Mouse (Mus musculus) forebrain, postnatal 0 days (tissue): ENCODE data around the gene F830045P16Rik. TPM values are rescaled to one million over a fixed set of nuclear protein-coding genes. Genes with fewer than 3 reads are reported as not detected.
A peak's percentile ranks its signal among the peaks of the same experiment; 100 is the strongest.

Experiments
- ATAC-seq: fragments of 200-750 bp; cut with Nextera tagmentation; 2 replicates; pipeline ENCODE4 v1.8.0; 2017; ENCODE audit warnings: mild to moderate bottlenecking, moderate library complexity
- DNase-seq: peaks from one replicate; pipeline ENCODE4 v3.0.0-alpha.2; 2015
- H3K27ac ChIP-seq: fragments of 300-500 bp; sonication (generic); 2 replicates; pipeline ENCODE4 v1.5.1; 2014; ENCODE audit warnings: low read depth, mild to moderate bottlenecking, antibody characterized with exemption, low read length, moderate library complexity, mixed read lengths
- H3K27me3 ChIP-seq: fragments of 300-500 bp; sonication (generic); 2 replicates; pipeline ENCODE4 v1.6.1; 2014; ENCODE audit warnings: mild to moderate bottlenecking, low read length, mixed read lengths; ENCODE audit not compliant: insufficient read depth
- H3K36me3 ChIP-seq: fragments of 300-500 bp; sonication (generic); 2 replicates; pipeline ENCODE4 v1.6.1; 2014; ENCODE audit warnings: mild to moderate bottlenecking, moderate library complexity; ENCODE audit not compliant: insufficient read depth
- H3K4me1 ChIP-seq: fragments of 300-500 bp; sonication (generic); 2 replicates; pipeline ENCODE4 v1.6.1; 2014; ENCODE audit warnings: antibody characterized with exemption; ENCODE audit not compliant: insufficient read depth
- H3K4me2 ChIP-seq: fragments of 300-500 bp; sonication (generic); 2 replicates; pipeline ENCODE4 v1.6.1; 2014; ENCODE audit warnings: low read depth, mild to moderate bottlenecking, moderate library complexity
- H3K4me3 ChIP-seq: fragments of 300-500 bp; sonication (generic); 2 replicates; pipeline ENCODE4 v1.5.1; 2014; ENCODE audit warnings: low read depth, low read length, mixed read lengths
- H3K9ac ChIP-seq: fragments of 300-500 bp; sonication (generic); 2 replicates; pipeline ENCODE4 v1.6.1; 2014; ENCODE audit warnings: mild to moderate bottlenecking
- H3K9me3 ChIP-seq: fragments of 300-500 bp; sonication (generic); 2 replicates; pipeline ENCODE4 v1.6.1; 2016; ENCODE audit warnings: low read length
- CTCF ChIP-seq: sonication (generic); IDR thresholded peaks from 2 replicates; pipeline ENCODE4 v1.5.1; 2016; ENCODE audit warnings: antibody characterized with exemption, control low read depth, low read depth
- WGBS: fragments of 180-500 bp; shearing (Covaris S2); extraction: QIAGEN DNeasy Blood & Tissue Kit; methylation state at CpG from one replicate; pipeline ENCODE4 v1.1.7; 2014; 5-methylcytosine and 5-hydroxymethylcytosine counted together
- polyA plus RNA-seq: library from polyadenylated mRNA; unstranded; fragments of >200 nt; fragmentation: Nextera tagmentation; extraction: Ambion mirVana; gene quantifications from 2 replicates; pipeline ENCODE4 v1.2.1, GENCODE M21; 2015
- total RNA-seq: library from RNA; depleted of rRNA; stranded (reverse); fragments of >200 nt; gene quantifications from 2 replicates; pipeline ENCODE4 v1.2.3, GENCODE M21; 2014

F830045P16Rik gene
- total and polyA plus RNA-seq, 2 experiments from 2014 or later = not detected

- no peaks in the 10 kb centered on the region for H3K36me3 ChIP-seq
- 73% methylated on average over 3 of the region's 3 CpGs for WGBS
- no peak for TF ChIP-seq CTCF
- no peaks in the 10 kb centered on the region for H3K9me3 ChIP-seq
- DNase-seq = no peak
- peaks cover 5% of the 10 kb centered on the region for H3K4me1 ChIP-seq
- no peaks in the 10 kb centered on the region for H3K27me3 ChIP-seq
- no peak overlapping the region for H3K4me2 ChIP-seq
- H3K4me3 ChIP-seq = no peak overlapping the region
- H3K9ac ChIP-seq = no peak overlapping the region
- no peak overlapping the region for H3K27ac ChIP-seq
- peak; percentile 21 for ATAC-seq
These were observed 22.4 kb upstream of the F830045P16Rik start for GRCm38 (mm10) chr2:129558875-129559219.

GRCm38 (mm10) chr2:129558008-129558874 is 21.8 kb upstream of the F830045P16Rik start:
- no peak overlapping the region for H3K27ac ChIP-seq
- H3K4me1 ChIP-seq = no peaks in the 10 kb centered on the region; the same call in 1 of the 2 replicates
- TF ChIP-seq CTCF = no peak
- no peaks in the 10 kb centered on the region for H3K27me3 ChIP-seq
- no peak overlapping the region for H3K9ac ChIP-seq
- no peak for DNase-seq
- H3K4me3 ChIP-seq = no peak overlapping the region
- H3K4me2 ChIP-seq = no peak overlapping the region
- no peaks in the 10 kb centered on the region for H3K36me3 ChIP-seq
- ATAC-seq = peak; percentile 73
- WGBS = 35% methylated on average over 12 of the region's 12 CpGs
- no peaks in the 10 kb centered on the region for H3K9me3 ChIP-seq

- Histone ChIP-seq H3K9ac (no peak overlapping the region), H3K9me3 (no peaks in the 10 kb centered on the region), H3K4me3 (no peak overlapping the region), H3K4me2 (no peak overlapping the region), H3K36me3 (no peaks in the 10 kb centered on the region), H3K27ac (no peak overlapping the region), H3K27me3 (no peaks in the 10 kb centered on the region), H3K4me1 (no peaks in the 10 kb centered on the region)
- TF ChIP-seq CTCF = no peak
- DNase-seq (no peak), ATAC-seq (no peak)
- 74% methylated on average over 6 of the region's 6 CpGs for WGBS
These were observed 19.7 kb upstream of the F830045P16Rik start for GRCm38 (mm10) chr2:129556081-129556480.

- Histone ChIP-seq H3K9me3 (no peaks in the 10 kb centered on the region), H3K27me3 (no peaks in the 10 kb centered on the region), H3K4me1 (no peaks in the 10 kb centered on the region), H3K4me3 (no peak overlapping the region), H3K4me2 (no peak overlapping the region), H3K9ac (no peak overlapping the region), H3K36me3 (no peaks in the 10 kb centered on the region), H3K27ac (no peak overlapping the region)
- DNase-seq = no peak
- TF ChIP-seq CTCF = no peak
- ATAC-seq = no peak
- 69% methylated on average over 2 of the region's 2 CpGs for WGBS
These were observed 14.4 kb upstream of the F830045P16Rik start for GRCm38 (mm10) chr2:129550781-129551180.

- Histone ChIP-seq H3K4me3 (no peak overlapping the region), H3K9ac (no peak overlapping the region), H3K4me2 (no peak overlapping the region), H3K36me3 (no peaks in the 10 kb centered on the region), H3K27ac (no peak overlapping the region), H3K27me3 (no peaks in the 10 kb centered on the region), H3K9me3 (no peaks in the 10 kb centered on the region), H3K4me1 (no peaks in the 10 kb centered on the region)
- no peak for ATAC-seq
- no peak for TF ChIP-seq CTCF
- DNase-seq = no peak
- 67% methylated on average over 9 of the region's 9 CpGs for WGBS
These were observed 13.2 kb upstream of the F830045P16Rik start for GRCm38 (mm10) chr2:129549537-129550135.

GRCm38 (mm10) chr2:129546772-129547171 is 10.4 kb upstream of the F830045P16Rik start:
- no peak for TF ChIP-seq CTCF
- Histone ChIP-seq H3K4me3 (no peak overlapping the region), H3K9me3 (no peaks in the 10 kb centered on the region), H3K9ac (no peak overlapping the region), H3K36me3 (no peaks in the 10 kb centered on the region), H3K4me1 (no peaks in the 10 kb centered on the region), H3K27me3 (no peaks in the 10 kb centered on the region), H3K4me2 (no peak overlapping the region), H3K27ac (no peak overlapping the region)
- WGBS = 61% methylated on average over 3 of the region's 3 CpGs
- DNase-seq (no peak), ATAC-seq (no peak)

GRCm38 (mm10) chr2:129545596-129545995 is 9.2 kb upstream of the F830045P16Rik start:
- Histone ChIP-seq H3K4me2 (no peak overlapping the region), H3K27ac (no peak overlapping the region), H3K9me3 (no peaks in the 10 kb centered on the region), H3K27me3 (no peaks in the 10 kb centered on the region), H3K4me3 (no peak overlapping the region), H3K9ac (no peak overlapping the region), H3K4me1 (no peaks in the 10 kb centered on the region), H3K36me3 (no peaks in the 10 kb centered on the region)
- WGBS = 66% methylated on average over 7 of the region's 7 CpGs
- no peak for TF ChIP-seq CTCF
- DNase-seq = no peak
- ATAC-seq = no peak
